Mouse (Mus musculus) liver, postnatal 0 days (tissue): ENCODE measurements at regions not wholly inside any gene's neighbourhood (a gene's known extent, or its start where the extent isn't known, plus 50 kb on each side); places are given as distances from the start of the nearest gene placed in this dataset.

Experiments
- CTCF ChIP-seq: sonication (generic); IDR thresholded peaks from 2 replicates; pipeline ENCODE4 v1.5.1; 2016; ENCODE audit warnings: antibody characterized with exemption, low read depth
- EP300 ChIP-seq: IDR thresholded peaks from 2 replicates; pipeline ENCODE4 v1.6.1; 2016; ENCODE audit warnings: antibody characterized with exemption, low read depth, mild to moderate bottlenecking

- TF ChIP-seq CTCF (no peak), EP300 (no peak)
Observed at GRCm38 (mm10) chr14:31947246-31947645, 81.5 kb upstream of the Galnt15 start.
